Mouse (Mus musculus): ENCODE measurements around the gene Ccna2. TPM values are rescaled to one million over a fixed set of nuclear protein-coding genes. Genes with fewer than 3 reads are reported as not detected.
A peak's percentile ranks its signal among the peaks of the same experiment; 100 is the strongest.
"Not testable (repeated sequence)": the region's sequence is repeated elsewhere in the genome, so short reads cannot be mapped to it uniquely, and the experiment has no call there.

Gene Ccna2
- total RNA-seq (2021), result 1 to 10 TPM; 2.9 to 4.0 TPM
- long read RNA-seq, experiment 1, transcript Ccna2-201 (8 exons, 2,965 nt), result major isoform, 6 of 6 reads
- long read RNA-seq, experiment 1, partial matches to known transcripts, result 0 of 6 reads
- long read RNA-seq, experiment 1, other reads (novel, unspliced or antisense), result 0 of 6 reads
- long read RNA-seq, experiment 2, partial matches to known transcripts, result 1 of 4 reads
- long read RNA-seq, experiment 2, other reads (novel, unspliced or antisense), result 0 of 4 reads

GRCm38 (mm10) chr3:36571827-36572378 is at the start of gene Ccna2:
Gene Ccna2, minus strand, starts transcription at chr3:36572150.
- DNase-seq (ENCODE audit: low spot score in 2 of 2), result peak; percentile 96 to 98

GRCm38 (mm10) chr3:36618181-36618580 is 46.2 kb upstream of the Ccna2 start:
- DNase-seq (ENCODE audit: low spot score in 2 of 2), result no peak

GRCm38 (mm10) chr3:36613908-36614255 is 41.9 kb upstream of the Ccna2 start:
- peak in 1 of 2 experiments; percentile 3 for DNase-seq (ENCODE audit: low spot score in 2 of 2)

GRCm38 (mm10) chr3:36613202-36613907 is 41.4 kb upstream of the Ccna2 start, which contains the start of gene Bbs7:
Gene Bbs7, minus strand, starts transcription at chr3:36613477.
- peak; percentile 94 to 96 for DNase-seq (ENCODE audit: low spot score in 2 of 2)

GRCm38 (mm10) chr3:36612687-36613086 is 40.7 kb upstream of the Ccna2 start:
- peak in 1 of 2 experiments; percentile 10 for DNase-seq (ENCODE audit: low spot score in 2 of 2)

- no peak for DNase-seq (ENCODE audit: low spot score in 2 of 2)
Measured at GRCm38 (mm10) chr3:36605894-36606783, 34.2 kb upstream of the Ccna2 start.

- not testable (repeated sequence) for DNase-seq (ENCODE audit: low spot score in 2 of 2)
Measured at GRCm38 (mm10) chr3:36599773-36600172, 27.8 kb upstream of the Ccna2 start.

GRCm38 (mm10) chr3:36598811-36599210 is 26.9 kb upstream of the Ccna2 start:
- no peak for DNase-seq (ENCODE audit: low spot score in 2 of 2)

GRCm38 (mm10) chr3:36571361-36571826 is 556 bp downstream of the Ccna2 start:
- DNase-seq (ENCODE audit: low spot score in 2 of 2), result no peak

- DNase-seq (ENCODE audit: low spot score in 2 of 2), result no peak
Measured at GRCm38 (mm10) chr3:36569836-36570235, 2.1 kb downstream of the Ccna2 start.

GRCm38 (mm10) chr3:36563666-36564065 is 8.3 kb downstream of the Ccna2 start:
- no peak for DNase-seq (ENCODE audit: low spot score in 2 of 2)

- DNase-seq (ENCODE audit: low spot score in 2 of 2), result no peak
Measured at GRCm38 (mm10) chr3:36559606-36560005, 12.3 kb downstream of the Ccna2 start.

GRCm38 (mm10) chr3:36557601-36558000 is 14.3 kb downstream of the Ccna2 start:
- DNase-seq (ENCODE audit: low spot score in 2 of 2), result no peak

- peak; percentile 95 to 96 for DNase-seq (ENCODE audit: low spot score in 2 of 2)
Measured at GRCm38 (mm10) chr3:36552406-36553047, 19.4 kb downstream of the Ccna2 start, which contains the start of gene Exosc9. Gene Exosc9, plus strand, starts transcription at chr3:36552606.

GRCm38 (mm10) chr3:36551851-36552384 is 20.0 kb downstream of the Ccna2 start:
- DNase-seq (ENCODE audit: low spot score in 2 of 2), result no peak

GRCm38 (mm10) chr3:36551343-36551742 is 20.6 kb downstream of the Ccna2 start:
- peak; percentile 32 to 39 for DNase-seq (ENCODE audit: low spot score in 2 of 2)

GRCm38 (mm10) chr3:36544961-36545360 is 27.0 kb downstream of the Ccna2 start:
- DNase-seq (ENCODE audit: low spot score in 2 of 2), result no peak

GRCm38 (mm10) chr3:36541399-36541798 is 30.6 kb downstream of the Ccna2 start:
- DNase-seq (ENCODE audit: low spot score in 2 of 2), result no peak

GRCm38 (mm10) chr3:36540756-36541155 is 31.2 kb downstream of the Ccna2 start:
- no peak for DNase-seq (ENCODE audit: low spot score in 2 of 2)

Measured in layer of hippocampus, postnatal 14 days (tissue).